Mouse (Mus musculus) gastrocnemius, postnatal 4 days (tissue): ENCODE results near the gene Tfap4. TPM values are rescaled to one million over a fixed set of nuclear protein-coding genes. Genes with fewer than 3 reads are reported as not detected.
"Not testable (repeated sequence)": the region's sequence is repeated elsewhere in the genome, so short reads cannot be mapped to it uniquely, and the experiment has no call there.

Experiments
- DNase-seq, 2 experiments: peaks; one replicate each; pipeline ENCODE4 v3.0.0; 2021 to 2022; ENCODE audit warnings: low spot score in 2 of 2, mixed read lengths in 2 of 2
- total RNA-seq, 2 experiments: library from RNA; stranded (reverse); gene quantifications; 2 replicates each; pipeline ENCODE4 v1.2.3; 2021

Gene Tfap4
- total RNA-seq, 2 experiments from 2014 or later: 10.5 to 11.6 TPM

DNA sequence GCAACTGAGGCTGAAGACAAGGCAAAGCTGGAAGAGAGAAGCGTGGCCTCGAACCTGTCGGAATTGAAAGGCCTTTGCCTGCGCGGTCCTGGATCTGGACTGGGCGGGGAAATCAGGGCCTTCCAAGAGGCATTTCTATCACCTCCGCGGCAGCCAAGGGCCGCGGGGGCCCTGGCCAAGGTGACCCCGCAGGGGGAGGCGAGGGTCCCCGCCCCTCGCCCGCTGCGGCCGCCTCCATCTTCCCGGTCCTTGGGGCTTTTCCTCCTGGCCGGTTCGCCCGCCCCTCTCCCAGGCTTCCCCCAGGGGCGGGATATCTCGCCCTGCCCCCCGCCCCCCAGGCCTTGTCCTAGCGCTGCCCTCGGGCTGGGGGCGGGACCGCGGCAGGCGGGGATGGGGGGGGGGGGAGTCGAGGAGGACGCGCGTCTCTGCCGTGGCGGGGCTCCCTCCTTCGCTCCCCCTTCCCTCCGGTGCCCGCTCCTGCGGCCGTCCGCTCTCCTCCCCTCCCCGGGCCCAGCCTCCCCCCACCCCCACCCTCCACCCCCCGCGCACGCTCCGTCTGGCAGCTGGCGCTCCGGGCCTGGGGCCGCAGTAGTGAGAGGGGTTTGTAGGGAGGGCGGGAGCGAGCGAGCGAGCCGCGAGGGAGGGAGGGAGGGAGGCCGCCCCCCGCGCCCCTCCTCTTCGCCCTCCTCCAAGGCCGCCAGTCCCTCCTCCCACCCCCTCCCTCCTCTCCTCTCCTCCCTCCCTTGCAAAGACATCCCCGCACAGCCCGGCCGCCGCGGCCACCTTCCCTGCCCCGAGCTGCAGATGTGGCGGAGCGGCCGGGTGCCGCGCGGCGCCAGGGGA lies 34.5 kb upstream of the Tfap4 start, which contains the start of gene Glis2:
Gene Glis2 (plus strand): TSS at position 743 of the 843 bp plus-strand sequence.
- peak; percentile 55 to 76 for DNase-seq

DNA sequence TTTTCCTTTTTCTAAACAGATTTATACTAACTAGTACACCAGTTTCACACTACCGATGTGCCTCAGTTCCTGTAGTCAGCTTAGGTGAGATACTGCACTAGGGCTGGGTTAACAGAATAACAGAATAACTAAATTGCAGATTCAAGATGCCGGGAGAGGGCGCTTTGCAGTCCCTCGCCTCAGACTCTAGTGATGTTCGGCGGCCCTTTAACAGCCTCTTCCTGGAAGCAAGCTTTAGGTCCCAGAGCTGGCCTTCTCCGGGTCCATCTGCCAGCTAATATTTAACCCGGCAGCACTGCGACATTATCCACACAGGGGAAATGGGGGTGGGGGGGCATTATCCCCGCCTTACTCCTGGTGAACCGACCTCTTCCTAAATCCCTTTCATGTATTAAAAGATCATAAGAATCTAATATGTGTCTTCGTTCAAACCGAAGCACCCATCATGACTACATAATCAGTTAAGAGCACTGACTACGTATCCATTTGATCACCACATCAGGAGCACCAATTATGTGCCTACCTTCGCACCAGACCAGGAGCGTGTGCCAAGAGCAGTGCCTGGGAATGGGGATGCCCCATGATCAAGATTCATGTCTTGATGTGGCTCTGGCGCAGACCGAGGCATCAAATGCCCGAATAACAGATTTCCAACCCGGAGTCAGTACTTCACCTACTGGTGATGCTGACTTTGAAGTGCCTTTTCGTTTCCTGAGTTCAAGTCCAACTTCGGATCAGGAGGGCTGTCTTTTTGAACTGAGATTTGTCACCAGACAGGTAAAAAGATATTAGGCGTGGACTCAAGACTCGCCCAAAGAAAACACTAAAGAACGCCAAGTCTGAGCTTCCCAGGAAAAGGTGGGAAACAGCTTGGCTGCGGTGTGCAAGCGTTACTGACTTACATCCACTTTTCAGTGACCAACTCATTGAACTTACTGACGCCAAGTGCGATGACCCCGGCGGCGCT lies 33.5 kb upstream of the Tfap4 start:
- peak in 1 of 2 experiments; percentile 71 for DNase-seq

DNA sequence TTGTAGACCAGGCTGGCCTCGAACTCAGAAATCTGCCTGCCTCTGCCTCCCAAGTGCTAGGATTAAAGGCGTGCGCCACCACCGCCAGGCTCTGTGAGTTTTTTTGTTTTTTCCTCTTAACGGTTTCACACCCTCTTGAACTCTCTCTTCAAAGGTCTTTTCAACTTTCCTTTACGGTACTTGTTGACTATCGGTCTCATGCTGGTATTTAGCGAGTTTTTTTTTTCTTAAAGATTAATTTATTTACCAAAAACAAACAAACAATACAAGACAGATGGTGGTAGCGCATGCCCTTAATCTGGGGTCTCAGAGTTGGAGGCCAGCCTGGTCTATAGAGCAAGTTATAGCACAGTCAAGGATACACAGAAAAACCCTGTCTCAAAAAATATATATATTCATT lies 30.6 kb upstream of the Tfap4 start:
- DNase-seq: no peak

DNA sequence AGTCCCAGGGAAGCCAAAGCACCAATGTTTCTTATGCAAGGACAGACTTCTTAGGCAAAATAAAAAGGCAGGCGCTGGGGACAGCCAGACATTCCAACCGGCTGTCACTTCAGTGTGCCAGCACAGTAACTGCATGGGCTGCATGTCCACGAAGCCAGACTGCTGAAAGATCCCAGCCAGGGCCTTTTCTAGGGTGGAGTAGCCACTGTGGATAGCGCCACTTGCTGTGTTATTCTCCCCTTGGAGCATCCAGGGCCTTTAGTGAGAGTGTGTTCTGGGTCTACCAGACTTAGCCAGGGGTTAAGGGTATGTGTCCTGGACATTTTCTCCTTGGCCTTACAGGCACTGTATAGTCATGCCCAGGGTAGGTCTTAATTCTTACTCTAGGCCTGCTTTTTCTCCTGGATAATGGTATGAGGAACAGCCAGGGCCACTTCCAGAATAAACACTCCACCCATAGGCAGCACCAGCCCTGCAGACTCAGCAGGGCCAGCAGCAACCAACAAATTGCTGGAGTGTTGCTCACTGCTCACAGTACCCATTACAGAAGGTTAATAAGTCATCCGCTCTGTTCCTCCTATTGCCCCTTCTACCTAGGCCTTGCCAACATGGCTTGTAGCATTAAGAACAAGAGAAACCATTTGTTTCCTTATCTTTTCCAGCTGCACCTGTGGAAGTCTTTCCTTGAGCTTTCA lies 28.0 kb upstream of the Tfap4 start:
- peak in 1 of 2 experiments; percentile 33 for DNase-seq

DNA sequence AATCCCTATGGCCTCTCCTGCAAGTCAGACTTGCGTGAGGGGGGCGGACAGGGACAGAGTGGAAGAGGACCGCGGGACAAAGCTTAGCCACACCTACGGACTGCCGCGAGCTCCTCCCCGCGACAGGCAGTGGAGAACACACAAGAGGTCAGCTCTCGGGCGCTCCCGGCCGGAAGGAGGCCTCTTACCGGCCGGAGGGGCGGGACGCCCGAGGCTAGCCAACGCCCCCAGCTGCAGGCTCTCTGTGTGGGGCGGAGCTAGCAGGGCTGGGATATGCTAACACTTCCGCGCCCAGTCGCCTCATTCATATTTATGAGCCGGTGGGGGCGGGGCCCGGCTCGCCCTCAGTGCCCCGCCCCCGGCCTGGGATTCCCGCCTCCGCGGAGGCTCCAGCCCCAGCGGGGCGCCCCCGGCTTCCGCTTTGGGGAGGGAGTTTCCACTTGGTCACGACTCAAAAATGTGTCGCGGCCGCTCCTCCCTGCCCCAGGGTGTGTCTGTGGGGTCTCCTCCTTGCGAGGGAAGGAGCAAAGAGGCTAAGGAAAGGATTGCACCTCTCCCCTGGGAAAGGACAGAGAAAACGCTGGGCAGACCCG lies 27.0 kb upstream of the Tfap4 start:
- peak; percentile 96 to 99 for DNase-seq

DNA sequence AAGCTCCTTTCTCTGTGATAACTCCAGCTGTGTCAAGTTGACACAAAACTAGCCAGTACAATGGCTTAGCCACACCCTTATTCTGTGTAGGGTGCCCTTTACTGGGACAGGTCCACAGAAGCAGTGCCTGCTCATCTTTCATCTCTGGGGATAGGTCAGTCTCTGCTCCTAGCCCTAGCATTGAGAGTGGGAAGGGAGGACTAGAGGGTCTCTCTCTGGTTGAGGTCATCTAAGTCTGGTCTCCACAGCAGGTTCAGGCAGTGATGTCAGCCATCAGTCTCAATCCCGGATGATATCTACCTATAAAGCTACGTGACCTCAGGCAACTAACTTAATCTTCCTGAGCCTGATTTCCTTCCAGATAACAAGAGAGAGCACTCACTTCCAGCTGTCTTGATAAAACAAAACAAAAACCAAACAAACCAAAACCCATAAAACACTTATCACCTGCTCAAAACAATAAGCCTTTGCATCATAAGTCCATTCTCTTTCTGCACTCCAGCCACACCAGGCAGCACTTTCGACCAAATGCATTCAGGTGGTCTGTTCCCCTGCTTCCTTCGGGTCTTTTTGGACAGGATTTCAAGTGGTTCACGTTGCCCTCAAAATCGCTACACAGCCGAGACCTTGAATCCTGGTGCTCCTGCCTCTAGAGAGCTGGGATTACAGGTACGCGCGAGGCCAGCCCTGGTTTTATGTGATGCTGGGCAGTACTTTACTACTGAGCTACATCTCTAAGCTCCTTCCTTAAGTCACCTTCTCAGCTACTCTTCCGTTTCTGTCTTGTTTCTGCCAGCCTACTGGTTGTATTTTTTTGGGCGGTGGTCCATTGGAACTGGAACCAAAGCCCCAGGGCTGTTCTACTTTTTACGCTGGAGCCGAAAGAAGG lies 26.2 kb upstream of the Tfap4 start:
- DNase-seq: no peak

DNA sequence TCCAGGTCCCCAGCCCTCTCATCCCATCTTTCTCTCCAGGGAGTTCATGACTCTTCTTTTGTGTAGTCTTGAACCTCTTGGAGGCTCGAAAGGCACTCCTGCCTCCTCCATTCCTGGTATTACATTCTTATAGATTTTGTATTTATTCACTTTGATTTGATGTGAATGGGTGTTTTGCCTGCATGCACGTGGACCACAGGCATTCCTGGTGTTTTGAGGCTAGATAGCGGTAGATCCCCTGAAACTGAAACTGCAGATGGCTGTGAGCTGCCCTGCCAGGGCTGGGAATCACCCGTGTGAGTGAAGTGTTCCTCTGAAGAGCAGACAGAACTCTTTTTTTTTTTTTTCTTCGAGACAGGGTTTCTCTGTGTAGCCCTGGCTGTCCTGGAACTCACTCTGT lies 24.8 kb upstream of the Tfap4 start:
- DNase-seq: no peak

DNA sequence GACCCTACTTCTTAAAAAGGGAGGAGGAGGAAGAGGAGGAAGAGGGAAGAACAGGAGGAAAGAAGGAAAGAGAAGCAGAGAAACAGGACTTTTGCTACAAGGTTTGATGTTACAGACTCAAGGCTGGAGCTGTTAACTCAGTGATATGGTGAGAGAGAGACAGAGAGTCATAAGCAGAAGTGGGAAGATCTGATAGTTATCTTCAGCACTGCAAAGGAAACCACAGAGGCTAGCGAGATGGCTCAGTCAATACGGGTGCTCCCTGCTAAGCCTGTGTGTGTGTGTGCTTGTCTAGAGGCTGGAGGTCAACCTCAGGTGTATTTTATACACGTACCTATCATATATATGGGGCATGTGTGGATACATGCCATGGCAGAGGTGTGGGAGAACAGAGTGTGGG lies 24.2 kb upstream of the Tfap4 start:
- no peak for DNase-seq

DNA sequence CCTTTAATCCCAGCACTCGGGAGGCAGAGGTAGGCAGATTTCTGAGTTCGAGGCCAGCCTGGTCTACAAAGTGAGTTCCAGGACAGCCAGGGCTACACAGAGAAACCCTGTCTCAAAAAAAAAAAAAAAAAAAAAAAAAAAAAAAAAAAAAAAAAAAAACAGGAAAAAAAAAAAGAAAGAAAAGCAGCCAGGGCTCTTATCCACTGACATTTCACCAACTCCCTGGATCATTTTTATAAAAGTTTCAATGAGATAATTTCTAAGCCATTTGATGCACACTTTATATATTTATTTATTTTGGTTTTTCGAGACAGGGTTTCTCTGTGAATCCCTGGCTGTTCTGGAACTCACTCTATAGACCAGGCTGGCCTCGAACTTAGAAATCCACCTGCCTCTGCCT lies 21.5 kb upstream of the Tfap4 start:
- DNase-seq: not testable (repeated sequence)

DNA sequence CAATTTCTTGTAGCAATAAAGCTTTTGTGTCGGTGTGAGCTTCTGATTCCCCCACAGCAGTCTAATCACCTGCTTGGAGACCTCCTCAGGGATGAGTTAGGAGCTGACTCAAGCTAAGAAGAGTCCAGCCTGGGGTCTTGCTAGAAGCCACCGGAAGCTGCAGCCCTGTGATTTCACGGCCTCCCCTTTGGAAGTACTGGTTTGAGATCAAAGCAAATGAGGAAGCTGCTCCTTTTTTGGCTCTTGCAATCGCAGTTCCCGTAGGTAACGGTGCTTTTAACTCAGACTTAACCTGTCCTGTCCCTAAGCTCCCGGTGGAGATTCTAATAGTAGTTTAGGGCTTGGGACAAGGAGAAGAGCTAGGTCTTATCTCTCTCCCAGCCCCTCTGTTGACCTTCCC lies 19.0 kb upstream of the Tfap4 start:
- DNase-seq: no peak

DNA sequence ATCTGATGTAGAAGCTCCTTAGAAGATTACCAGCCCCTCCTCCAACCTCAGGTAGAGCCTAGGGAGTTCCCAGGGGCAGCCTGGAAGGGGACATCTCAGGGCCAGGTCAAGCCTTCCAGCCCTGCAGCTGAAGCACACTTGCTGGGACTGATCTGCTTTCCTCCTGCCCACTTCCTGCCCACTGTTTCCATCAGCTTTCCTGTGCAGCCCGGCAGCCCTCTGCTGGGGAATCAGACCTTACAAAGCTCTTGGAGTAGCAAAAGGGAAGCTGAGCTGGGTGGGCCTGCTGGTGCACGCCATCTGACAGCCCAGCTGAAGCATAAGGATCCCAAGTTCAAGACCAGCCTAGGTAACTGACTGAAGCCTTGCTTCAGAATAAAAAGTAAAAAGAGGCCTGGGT lies 17.2 kb upstream of the Tfap4 start:
- DNase-seq: no peak

DNA sequence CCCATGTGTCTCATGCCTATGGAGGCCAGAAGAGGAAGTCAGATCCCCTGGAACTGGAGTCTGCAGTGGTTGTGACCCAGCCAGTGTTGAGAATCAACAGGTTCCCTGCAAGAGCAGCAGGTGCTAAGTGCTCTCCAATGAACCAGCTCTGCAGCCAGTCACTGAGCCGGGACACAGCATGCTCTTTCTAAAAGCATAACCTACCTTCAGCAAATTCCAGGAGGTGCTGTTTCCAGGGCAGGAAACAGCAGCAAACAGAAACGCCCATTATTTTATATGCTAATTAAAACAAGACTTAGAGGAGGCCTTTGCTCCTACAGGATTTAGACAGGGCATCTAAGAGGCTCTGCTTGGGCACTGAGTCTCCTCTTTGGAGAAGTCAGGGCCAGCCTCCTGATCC lies 16.4 kb upstream of the Tfap4 start:
- no peak for DNase-seq

DNA sequence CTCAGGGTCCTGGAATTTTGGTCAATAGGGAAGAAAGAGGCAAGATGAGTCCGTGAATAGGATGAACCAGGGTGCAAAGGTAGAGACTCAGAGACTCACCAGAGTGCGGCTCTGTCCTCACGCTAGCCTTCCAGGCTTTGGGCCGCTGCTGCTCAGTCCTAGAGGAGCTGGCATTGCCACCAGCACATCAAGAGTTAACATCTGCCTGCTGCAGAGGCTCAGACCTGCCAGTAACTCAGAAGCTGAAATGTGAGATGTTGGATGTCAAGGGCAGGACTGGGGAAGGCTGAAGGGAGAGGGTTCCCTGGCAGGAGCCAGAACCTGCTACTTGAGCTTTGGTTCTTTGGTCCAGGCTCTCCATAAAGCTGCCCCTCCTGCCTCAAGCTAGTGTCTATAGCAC lies 11.1 kb upstream of the Tfap4 start:
- DNase-seq: no peak

DNA sequence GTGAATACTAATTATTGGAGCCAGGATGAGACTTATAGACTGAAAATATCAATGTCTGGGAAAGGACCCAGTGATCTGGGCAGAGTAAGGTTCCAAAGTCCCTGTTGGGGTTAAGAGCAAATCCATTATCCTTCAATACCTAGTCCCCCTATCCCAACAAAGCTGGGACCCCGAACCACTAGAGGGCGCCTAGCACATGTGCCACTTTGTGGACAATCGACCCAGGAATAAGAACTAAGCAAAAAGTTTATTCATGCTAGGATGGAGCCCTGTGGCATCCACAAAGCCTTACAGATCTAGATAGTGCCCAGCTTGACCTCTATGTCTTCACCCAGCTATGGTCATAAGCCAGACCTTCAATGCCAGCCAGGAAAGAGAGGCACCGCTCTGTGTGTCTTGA lies 8.3 kb upstream of the Tfap4 start:
- DNase-seq: peak; percentile 70 to 88

DNA sequence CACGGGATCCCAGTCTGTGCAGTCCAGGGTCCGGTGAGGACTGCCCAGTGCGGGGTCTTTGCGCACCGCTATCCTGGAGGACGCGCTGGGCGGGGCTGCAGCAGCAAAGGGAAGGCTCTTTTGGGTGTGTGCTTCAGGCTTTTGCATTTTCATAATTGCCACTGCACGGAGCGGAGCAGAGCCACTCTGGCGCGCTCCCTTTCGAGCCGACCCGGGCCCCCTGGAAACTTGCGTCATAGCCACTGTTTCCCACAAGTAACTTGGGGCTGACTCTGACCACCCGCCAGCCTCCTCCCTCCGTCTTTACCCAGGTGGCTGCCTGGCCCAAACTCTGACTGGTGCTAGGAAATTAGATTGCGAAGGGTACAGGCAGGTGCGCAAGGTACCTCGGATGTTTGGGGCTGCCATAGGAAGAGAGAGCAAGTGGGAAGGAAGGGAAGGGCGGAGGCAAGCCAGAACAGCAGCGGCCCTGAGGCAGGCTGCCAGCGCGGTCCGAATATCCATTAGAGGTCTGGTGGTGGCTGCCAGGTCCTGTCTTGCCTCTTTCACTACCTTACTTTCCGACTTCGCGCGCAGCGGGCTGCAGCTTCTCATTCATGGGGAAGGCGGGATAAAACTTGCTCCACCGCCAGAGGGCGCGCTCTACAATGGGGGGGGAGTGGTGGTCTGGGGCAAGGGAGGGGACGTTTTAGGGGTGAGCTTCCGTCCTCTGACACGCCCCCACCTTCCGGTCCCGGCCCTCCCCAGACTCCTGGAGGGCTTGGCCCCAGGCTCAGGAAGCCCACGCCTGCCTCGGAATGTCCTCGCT lies 695 bp upstream of the Tfap4 start:
- DNase-seq: peak; percentile 65 to 84

DNA sequence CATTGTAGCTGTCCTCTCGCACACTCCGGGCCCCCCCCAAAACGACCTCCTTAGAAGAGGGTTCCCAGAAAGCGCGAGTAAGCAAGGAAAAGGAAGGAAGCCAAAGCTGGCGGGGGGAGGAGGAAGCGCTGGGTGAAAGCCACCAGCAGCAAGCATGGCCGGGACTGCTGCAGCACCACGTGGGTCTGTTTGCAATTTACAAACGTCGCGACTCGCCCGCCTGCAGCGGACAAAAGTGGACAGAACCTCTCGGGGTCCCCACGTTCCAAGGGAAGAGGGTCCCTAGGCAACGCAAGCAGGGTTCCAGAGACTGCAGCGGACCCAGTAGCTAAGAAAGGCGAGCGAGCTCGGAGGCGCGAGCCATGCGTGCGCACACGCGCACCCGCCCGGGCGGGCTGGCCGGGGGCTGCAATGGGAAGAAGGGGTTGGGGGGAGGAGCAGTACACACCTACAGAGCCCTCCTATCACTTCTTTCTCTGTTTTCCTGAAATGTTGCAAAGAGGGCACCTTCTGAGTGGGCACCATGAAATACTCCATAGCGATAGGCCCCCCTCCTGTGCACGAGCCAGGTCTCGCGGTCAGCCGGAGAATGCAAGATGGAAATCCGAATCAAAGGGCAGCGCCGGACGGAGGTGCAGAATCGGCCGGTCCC lies 548 bp downstream of the Tfap4 start:
- peak; percentile 50 to 75 for DNase-seq

DNA sequence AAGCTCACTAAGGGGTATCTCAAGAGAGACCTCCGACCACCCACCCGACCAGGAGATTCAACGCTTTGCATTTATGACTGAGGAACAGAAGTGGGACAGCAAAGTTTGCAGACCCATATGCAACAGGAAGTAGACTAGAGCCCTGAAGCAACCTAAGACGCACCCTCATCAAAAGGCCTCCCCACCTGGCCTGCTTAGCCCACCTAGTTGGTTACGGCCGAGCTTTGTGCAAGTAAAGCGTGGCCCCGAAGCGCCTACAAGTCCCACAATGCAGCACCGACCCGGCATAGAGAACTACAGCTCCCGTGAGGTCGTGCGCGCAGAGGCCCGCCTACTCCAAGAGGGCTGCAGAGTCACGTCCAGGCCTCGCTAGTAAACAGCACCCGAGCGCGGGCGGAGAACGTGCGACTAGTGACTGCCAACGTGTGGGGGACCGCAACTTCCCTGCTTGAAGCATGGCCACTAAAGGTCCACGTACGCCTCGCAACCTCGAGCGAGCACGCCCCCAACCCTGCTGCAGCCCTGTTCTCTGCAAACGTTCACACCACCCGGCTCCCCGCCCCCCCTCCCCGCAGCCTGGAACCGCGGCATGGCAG lies 1.2 kb downstream of the Tfap4 start:
- DNase-seq: peak; percentile 67 to 88

DNA sequence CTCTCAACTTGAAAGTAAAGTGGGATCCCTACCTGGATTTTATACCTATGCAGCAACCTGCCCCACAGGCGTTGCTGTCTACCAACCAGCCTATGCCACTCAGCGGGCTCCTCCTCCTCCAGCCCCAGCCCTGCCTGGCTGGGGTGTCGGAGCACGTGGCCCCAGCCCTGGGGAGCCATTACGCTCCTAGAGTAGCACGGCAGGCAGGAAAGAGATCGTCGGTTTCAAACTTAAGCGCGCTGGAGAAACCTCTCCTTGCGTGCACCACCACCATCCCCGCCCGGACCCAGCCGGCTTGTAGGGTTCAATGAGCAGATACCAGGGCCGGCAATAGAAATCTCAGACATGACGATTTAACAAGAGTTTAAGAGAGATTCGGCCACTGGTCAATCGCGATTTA lies 1.7 kb downstream of the Tfap4 start:
- peak; percentile 30 to 55 for DNase-seq
